16 mouse cellular contexts compared by ENCODE assay signal in genomic region chr10:67183086-67183485, GRCm38 (mm10).
DNase-seq lines count a peak whose midpoint lies in the region; ATAC-seq and TF ChIP-seq lines count a peak whose summit lies in the region.
"Had no signal": no experiment of that assay in that cellular context is flagged by ENCODE, and none has a peak within 500 bp of the region (broad histone marks: within the 10 kb centered on the region; RNA-seq: fewer than 3 reads in every experiment).

No protein-coding gene starts in this region.

- H3K36me3 ChIP-seq in heart, embryonic 12.5 days: no peaks in the 10 kb centered on the region
- no peaks in the 10 kb centered on the region for H3K36me3 ChIP-seq in spleen, adult 2 months (ENCODE audit: control insufficient read depth, insufficient read depth, low read length)
- H3K36me3 ChIP-seq: forebrain, embryonic 10.5 days; hindbrain, embryonic 13.5 days; midbrain, embryonic 12.5 days had no signal

- peak overlapping the region; percentile 68; the same call in 1 of the 2 replicates for H3K27ac ChIP-seq in heart, embryonic 12.5 days (ENCODE audit: poor library complexity, severe bottlenecking)
- H3K27ac ChIP-seq in spleen, adult 2 months (ENCODE audit: insufficient read depth, low read length): peak overlapping the region; percentile 47; the same call in 1 of the 2 replicates
- H3K27ac ChIP-seq: forebrain, embryonic 10.5 days; hindbrain, embryonic 13.5 days; midbrain, embryonic 12.5 days had no signal

- no peaks in the 10 kb centered on the region for H3K27me3 ChIP-seq in heart, embryonic 12.5 days (replicated peaks)
- no peaks in the 10 kb centered on the region for H3K27me3 ChIP-seq in spleen, adult 2 months (ENCODE audit: control insufficient read depth, insufficient read depth, low read length)
- H3K27me3 ChIP-seq: hindbrain, embryonic 13.5 days; midbrain, embryonic 12.5 days had no signal

- WGBS in heart, embryonic 12.5 days: 50% methylated on average over 1 of the region's 1 CpGs
- 13% methylated on average over 1 of the region's 1 CpGs for WGBS in spleen, adult 2 months

- H3K4me3 ChIP-seq in heart, embryonic 12.5 days: no peak overlapping the region
- H3K4me3 ChIP-seq in spleen, adult 2 months (ENCODE audit: extremely low read depth, insufficient read depth, insufficient read length): no peak overlapping the region
- H3K4me3 ChIP-seq: forebrain, embryonic 10.5 days; hindbrain, embryonic 13.5 days; midbrain, embryonic 12.5 days had no signal

- TF ChIP-seq POLR2A in spleen, adult 2 months (IDR thresholded peaks at IDR 0.05; ENCODE audit: low read depth, low read length): no peak

- DNase-seq in heart, postnatal 25 days (ENCODE audit: low spot score): no peak
- DNase-seq in spleen, adult 2 months (ENCODE audit: low read depth in 1 of 2, low spot score in 2 of 2): no peak
- DNase-seq in spleen, adult 12 weeks (ENCODE audit: low spot score): no peak
- DNase-seq in liver: peak; percentile 42
- DNase-seq in layer of hippocampus, adult 9-11 months: no peak
- DNase-seq in frontal cortex, postnatal 14 days (ENCODE audit: low spot score in 2 of 2): no peak
- DNase-seq: adrenal gland, postnatal 14 days; cerebellum, adult 9-11 months; lung, postnatal 14 days; right cerebral cortex, postnatal 14 days had no signal

- H3K4me2 ChIP-seq in heart, embryonic 12.5 days: no peak overlapping the region
- H3K4me2 ChIP-seq: hindbrain, embryonic 13.5 days; midbrain, embryonic 12.5 days had no signal

- TF ChIP-seq CTCF in spleen, adult 2 months (IDR thresholded peaks at IDR 0.05; ENCODE audit: extremely low read depth, insufficient read depth, insufficient read length, insufficient replicate concordance): no peak

- ATAC-seq in heart, embryonic 12.5 days (ENCODE audit: insufficient number of reproducible peaks, low FRiP score): no peak
- peak; percentile 80 for ATAC-seq in megakaryocyte-erythroid progenitor cell, adult 5-6 weeks (replicated peaks; ENCODE audit: low FRiP score, low TSS enrichment, poor library complexity, severe bottlenecking)
- ATAC-seq: intestine, embryonic 16.5 days had no signal

- intact Hi-C loops in heart, postnatal 25 days (cut with DNase I): loop anchor here (5.0 kb wide), 1 partner anchor 271 kb away; no protein-coding TSS in a partner anchor

- no peak overlapping the region for H3K9ac ChIP-seq in heart, embryonic 12.5 days
- H3K9ac ChIP-seq: hindbrain, embryonic 13.5 days; midbrain, embryonic 12.5 days had no signal

- no peaks in the 10 kb centered on the region for H3K9me3 ChIP-seq in heart, embryonic 12.5 days (replicated peaks)
- H3K9me3 ChIP-seq: forebrain, embryonic 10.5 days; hindbrain, embryonic 13.5 days; midbrain, embryonic 12.5 days had no signal

- peaks cover 8% of the 10 kb centered on the region for H3K4me1 ChIP-seq in heart, embryonic 12.5 days (replicated peaks)
- H3K4me1 ChIP-seq in spleen, adult 2 months (ENCODE audit: control insufficient read depth, insufficient read depth, insufficient read length): no peaks in the 10 kb centered on the region; the same call in 1 of the 2 replicates
